Mouse (Mus musculus): Measurements from ENCODE around the gene Gadl1. TPM values are rescaled to one million over a fixed set of nuclear protein-coding genes. Genes with fewer than 3 reads are reported as not detected.

The Gadl1 gene
- 0.45 and 0.54 TPM in 2 replicates for polyA plus RNA-seq (2014; fragmentation: Nextera tagmentation; extraction: Ambion mirVana)

GRCm38 (mm10) chr9:115909155-115909554 lies at the start of gene Gadl1:
Gene Gadl1, plus strand, starts transcription at chr9:115909455.
- Histone ChIP-seq H3K9me3 (ENCODE audit: low read depth, low read length) (no peaks in the 10 kb centered on the region), H3K4me2 (peak within 1 kb of the TSS; percentile 16; the same call in 1 of the 2 replicates), H3K4me1 (ENCODE audit: insufficient read depth) (no peaks in the 10 kb centered on the region), H3K27me3 (ENCODE audit: insufficient read depth, low read length) (no peaks in the 10 kb centered on the region), H3K36me3 (ENCODE audit: insufficient read depth) (no peaks in the 10 kb centered on the region), H3K9ac (no peak within 1 kb of the TSS), H3K4me3 (ENCODE audit: low read depth, low read length) (no peak within 1 kb of the TSS), H3K27ac (ENCODE audit: low read depth) (no peak within 1 kb of the TSS)
- ATAC-seq (ENCODE audit: insufficient read depth) (no peak), DNase-seq (no peak)
- TF ChIP-seq CTCF (IDR thresholded peaks at IDR 0.05; ENCODE audit: low read depth): no peak
- 70% methylated on average over 9 of the region's 9 CpGs for WGBS

DNA sequence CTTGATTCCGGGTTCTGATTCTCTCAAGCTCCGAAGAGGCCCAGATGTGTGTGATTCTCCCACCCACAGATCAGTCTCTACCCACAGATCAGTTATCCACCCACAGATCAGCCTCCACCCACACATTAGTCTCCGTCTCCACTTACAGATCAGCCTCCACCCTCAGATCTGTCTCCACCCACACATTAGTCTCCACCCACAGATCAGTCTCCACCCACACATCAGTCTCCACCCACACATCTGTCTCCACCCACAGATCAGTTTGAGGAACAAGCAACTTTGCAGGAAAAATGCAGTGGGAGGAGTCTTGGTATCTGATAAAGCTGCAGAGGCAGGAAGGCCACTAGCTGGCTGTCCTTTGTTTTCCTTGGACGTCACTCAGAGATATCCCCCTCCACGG lies 46.5 kb upstream of the Gadl1 start:
- TF ChIP-seq CTCF (IDR thresholded peaks at IDR 0.05; ENCODE audit: low read depth): no peak
- no peak for DNase-seq
- Histone ChIP-seq H3K9me3 (ENCODE audit: low read depth, low read length) (no peaks in the 10 kb centered on the region), H3K9ac (no peak overlapping the region), H3K36me3 (ENCODE audit: insufficient read depth) (no peaks in the 10 kb centered on the region), H3K4me1 (ENCODE audit: insufficient read depth) (no peaks in the 10 kb centered on the region), H3K4me3 (ENCODE audit: low read depth, low read length) (no peak overlapping the region), H3K27me3 (ENCODE audit: insufficient read depth, low read length) (no peaks in the 10 kb centered on the region), H3K27ac (ENCODE audit: low read depth) (no peak overlapping the region), H3K4me2 (no peak overlapping the region)
- no peak for ATAC-seq (ENCODE audit: insufficient read depth)
- WGBS: 62% methylated on average over 5 of the region's 5 CpGs

GRCm38 (mm10) chr9:115863326-115863725 lies 45.9 kb upstream of the Gadl1 start:
- Histone ChIP-seq H3K9me3 (ENCODE audit: low read depth, low read length) (no peaks in the 10 kb centered on the region), H3K9ac (no peak overlapping the region), H3K4me2 (no peak overlapping the region), H3K4me1 (ENCODE audit: insufficient read depth) (no peaks in the 10 kb centered on the region), H3K4me3 (ENCODE audit: low read depth, low read length) (no peak overlapping the region), H3K27me3 (ENCODE audit: insufficient read depth, low read length) (no peaks in the 10 kb centered on the region), H3K27ac (ENCODE audit: low read depth) (no peak overlapping the region), H3K36me3 (ENCODE audit: insufficient read depth) (no peaks in the 10 kb centered on the region)
- DNase-seq: peak; percentile 32
- TF ChIP-seq CTCF (IDR thresholded peaks at IDR 0.05; ENCODE audit: low read depth): peak; percentile 12; the same call in 1 of the 2 replicates
- no peak for ATAC-seq (ENCODE audit: insufficient read depth)
- WGBS: 63% methylated on average over 6 of the region's 6 CpGs

DNA sequence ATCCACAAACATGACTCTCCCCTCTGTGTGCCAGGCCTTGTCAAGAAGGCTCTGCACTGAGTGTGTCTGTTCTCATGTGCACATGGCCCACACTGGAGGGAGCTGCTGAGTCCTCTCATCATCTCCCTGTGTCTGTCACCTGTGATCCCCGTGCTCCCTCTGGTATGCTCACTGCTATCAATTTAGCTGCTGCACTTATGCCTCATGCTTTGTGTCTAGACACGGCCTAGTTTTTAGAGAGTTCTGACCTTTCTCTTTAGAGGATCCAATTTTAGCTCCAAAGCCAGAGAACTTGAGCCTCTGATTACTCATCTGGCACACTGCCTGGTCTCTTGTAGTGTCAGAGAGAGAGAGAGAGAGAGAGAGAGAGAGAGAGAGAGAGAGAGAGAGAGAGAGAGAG lies 42.0 kb upstream of the Gadl1 start:
- DNase-seq (peak; percentile 83), ATAC-seq (ENCODE audit: insufficient read depth) (peak; percentile 49; the same call in 1 of the 2 replicates)
- H3K27me3 ChIP-seq (ENCODE audit: insufficient read depth, low read length): no peaks in the 10 kb centered on the region
- H3K4me2 ChIP-seq: no peak overlapping the region
- H3K9me3 ChIP-seq (ENCODE audit: low read depth, low read length): no peaks in the 10 kb centered on the region
- no peak overlapping the region for H3K4me3 ChIP-seq (ENCODE audit: low read depth, low read length)
- no peaks in the 10 kb centered on the region for H3K4me1 ChIP-seq (ENCODE audit: insufficient read depth)
- 0 out of 2 replicates have a peak overlapping the region, but pooled peaks have one; percentile 24 for H3K27ac ChIP-seq (ENCODE audit: low read depth)
- WGBS: 13% methylated on average over 2 of the region's 2 CpGs
- no peak for TF ChIP-seq CTCF (IDR thresholded peaks at IDR 0.05; ENCODE audit: low read depth)
- no peaks in the 10 kb centered on the region for H3K36me3 ChIP-seq (ENCODE audit: insufficient read depth)
- no peak overlapping the region for H3K9ac ChIP-seq

DNA sequence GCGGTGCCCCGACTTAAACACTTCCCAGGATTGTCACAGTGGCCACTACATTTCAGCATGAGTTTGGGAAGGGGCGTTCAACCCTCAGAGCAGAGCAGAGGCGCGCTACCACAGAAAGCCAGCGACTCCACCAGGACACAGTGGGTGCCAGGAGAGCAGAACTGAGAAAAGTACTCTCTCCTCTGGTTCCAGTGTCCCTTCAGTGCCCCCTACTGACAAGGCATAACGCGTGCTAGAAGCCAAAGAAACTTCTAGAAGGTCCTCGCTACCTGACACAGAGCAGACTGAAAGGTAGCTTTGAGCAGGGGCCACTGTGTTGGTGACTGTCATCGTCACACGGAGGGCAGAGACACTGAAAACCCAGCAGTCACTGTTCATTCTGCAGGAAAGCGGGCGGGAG lies 39.1 kb upstream of the Gadl1 start:
- Histone ChIP-seq H3K27me3 (ENCODE audit: insufficient read depth, low read length) (no peaks in the 10 kb centered on the region), H3K27ac (ENCODE audit: low read depth) (no peak overlapping the region), H3K4me1 (ENCODE audit: insufficient read depth) (no peaks in the 10 kb centered on the region), H3K4me3 (ENCODE audit: low read depth, low read length) (no peak overlapping the region), H3K4me2 (no peak overlapping the region), H3K36me3 (ENCODE audit: insufficient read depth) (no peaks in the 10 kb centered on the region), H3K9ac (no peak overlapping the region), H3K9me3 (ENCODE audit: low read depth, low read length) (no peaks in the 10 kb centered on the region)
- ATAC-seq (ENCODE audit: insufficient read depth) (no peak), DNase-seq (no peak)
- TF ChIP-seq CTCF (IDR thresholded peaks at IDR 0.05; ENCODE audit: low read depth): peak; percentile 50
- 84% methylated on average over 13 of the region's 13 CpGs for WGBS

DNA sequence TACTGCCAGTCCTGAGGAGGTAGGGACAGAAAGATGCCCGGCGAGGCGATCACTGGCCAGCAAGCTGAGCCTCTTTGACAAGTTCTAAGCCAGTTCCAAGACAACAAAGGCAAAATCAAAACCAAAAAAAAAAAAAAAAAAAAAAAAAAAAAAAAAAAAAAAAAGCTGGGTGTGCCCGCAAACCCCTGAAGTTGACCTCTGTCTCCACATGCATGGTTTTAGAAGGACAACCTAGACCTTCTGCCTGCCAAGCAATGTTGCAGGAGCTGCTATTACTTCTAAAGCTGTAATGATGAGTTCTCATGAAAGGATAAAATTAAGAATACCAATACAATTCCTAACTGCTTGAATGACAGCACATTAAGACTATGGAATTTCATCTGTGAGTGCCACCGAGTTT lies 38.6 kb upstream of the Gadl1 start:
- Histone ChIP-seq H3K36me3 (ENCODE audit: insufficient read depth) (no peaks in the 10 kb centered on the region), H3K27ac (ENCODE audit: low read depth) (no peak overlapping the region), H3K4me3 (ENCODE audit: low read depth, low read length) (no peak overlapping the region), H3K9ac (no peak overlapping the region), H3K4me1 (ENCODE audit: insufficient read depth) (no peaks in the 10 kb centered on the region), H3K27me3 (ENCODE audit: insufficient read depth, low read length) (no peaks in the 10 kb centered on the region), H3K9me3 (ENCODE audit: low read depth, low read length) (no peaks in the 10 kb centered on the region), H3K4me2 (no peak overlapping the region)
- ATAC-seq (ENCODE audit: insufficient read depth) (no peak), DNase-seq (no peak)
- 85% methylated on average over 5 of the region's 5 CpGs for WGBS
- TF ChIP-seq CTCF (IDR thresholded peaks at IDR 0.05; ENCODE audit: low read depth): no peak

DNA sequence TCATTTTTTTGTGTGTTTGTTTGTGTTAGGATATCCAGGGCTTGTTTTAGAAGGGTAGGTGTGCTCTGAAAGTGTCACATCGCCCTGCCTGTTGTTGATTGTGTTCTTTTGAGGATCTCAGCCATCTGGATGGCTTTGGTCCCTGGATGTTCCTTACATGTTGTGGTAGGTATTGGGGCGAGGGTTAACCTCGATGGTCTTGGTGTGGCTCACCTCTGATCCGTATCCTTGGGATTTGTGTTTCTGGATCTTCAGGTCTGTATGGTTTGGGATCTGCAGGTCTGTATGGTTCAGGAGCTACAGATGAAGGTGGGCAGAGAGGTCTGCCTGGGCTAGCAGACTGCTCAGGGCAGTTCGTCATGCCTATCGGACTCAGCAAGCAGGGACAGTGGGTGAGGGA lies 28.8 kb upstream of the Gadl1 start:
- no peaks in the 10 kb centered on the region for H3K36me3 ChIP-seq (ENCODE audit: insufficient read depth)
- H3K4me2 ChIP-seq: no peak overlapping the region
- H3K4me3 ChIP-seq (ENCODE audit: low read depth, low read length): no peak overlapping the region
- H3K27ac ChIP-seq (ENCODE audit: low read depth): no peak overlapping the region
- ATAC-seq (ENCODE audit: insufficient read depth) (no peak), DNase-seq (no peak)
- H3K9ac ChIP-seq: no peak overlapping the region
- H3K27me3 ChIP-seq (ENCODE audit: insufficient read depth, low read length): no peaks in the 10 kb centered on the region
- TF ChIP-seq CTCF (IDR thresholded peaks at IDR 0.05; ENCODE audit: low read depth): no peak
- WGBS: 87% methylated on average over 6 of the region's 6 CpGs
- no peaks in the 10 kb centered on the region for H3K9me3 ChIP-seq (ENCODE audit: low read depth, low read length)
- H3K4me1 ChIP-seq (ENCODE audit: insufficient read depth): no peaks in the 10 kb centered on the region

GRCm38 (mm10) chr9:115881137-115881536 lies 28.1 kb upstream of the Gadl1 start:
- peak; percentile 40 for TF ChIP-seq CTCF (IDR thresholded peaks at IDR 0.05; ENCODE audit: low read depth)
- no peak for ATAC-seq (ENCODE audit: insufficient read depth)
- no peak overlapping the region for H3K9ac ChIP-seq
- H3K4me3 ChIP-seq (ENCODE audit: low read depth, low read length): no peak overlapping the region
- no peaks in the 10 kb centered on the region for H3K4me1 ChIP-seq (ENCODE audit: insufficient read depth)
- no peaks in the 10 kb centered on the region for H3K36me3 ChIP-seq (ENCODE audit: insufficient read depth)
- H3K9me3 ChIP-seq (ENCODE audit: low read depth, low read length): no peaks in the 10 kb centered on the region
- no peak overlapping the region for H3K4me2 ChIP-seq
- no peak overlapping the region for H3K27ac ChIP-seq (ENCODE audit: low read depth)
- no peak for DNase-seq
- 88% methylated on average over 3 of the region's 3 CpGs for WGBS
- H3K27me3 ChIP-seq (ENCODE audit: insufficient read depth, low read length): no peaks in the 10 kb centered on the region

Data from lung, embryonic 14.5 days (tissue).